Mouse (Mus musculus) mouse embryonic stem cell (cell line): ENCODE measurements at regions not wholly inside any gene's neighbourhood (a gene's known extent, or its start where the extent isn't known, plus 50 kb on each side); places are given as distances from the start of the nearest gene placed in this dataset.

Experiments
- in situ Hi-C, 2 experiments: fragments of 300-500 bp; cut with MboI; formaldehyde crosslinking; loops; 1 replicate in 1 of 2; 3 replicates in 1 of 2; pipeline ENCODE4 v1.14.3; 2019 to 2020; ENCODE audit warnings: low sequenced_read_pairs in 2 of 2, low pct_unique_long_range_greater_than_20kb in 1 of 2, mixed read lengths in 1 of 2; ENCODE audit not compliant: unreplicated experiment in 1 of 2

DNA sequence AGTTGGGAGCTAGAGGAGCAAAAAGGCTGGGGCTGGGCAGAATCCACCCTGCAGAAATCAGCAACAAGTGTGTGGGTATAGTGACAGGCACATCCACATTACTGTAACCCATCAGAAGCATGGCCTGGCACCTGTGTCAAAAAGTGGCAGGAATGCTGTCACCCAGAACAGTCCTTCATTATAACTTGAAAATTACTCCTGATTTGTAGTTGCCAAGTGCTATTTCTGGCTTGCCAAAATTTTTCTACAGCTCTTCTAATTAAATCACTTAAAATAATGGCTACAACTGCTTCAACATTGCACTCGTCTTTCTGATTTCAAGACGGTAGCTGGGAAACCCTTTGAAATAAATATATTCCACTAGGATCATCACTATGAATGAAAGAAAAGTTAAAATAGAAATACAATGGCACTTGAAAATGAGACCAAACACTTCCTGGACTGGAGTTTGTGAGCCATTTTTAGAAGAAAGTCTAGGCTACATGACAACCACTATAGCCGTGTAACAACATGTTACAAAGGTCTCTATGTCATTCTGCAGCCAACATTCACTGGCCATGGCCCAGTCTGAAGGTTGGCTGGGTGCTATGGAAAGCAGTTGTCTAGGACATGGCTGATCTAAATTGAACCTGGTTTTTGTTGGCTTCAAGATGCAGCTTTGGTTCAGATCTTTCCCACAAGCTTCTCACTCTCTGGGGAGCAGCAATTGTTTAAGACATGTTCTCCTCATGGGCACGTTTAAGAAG, 190.6 kb upstream of the Tapt1 start:
- in situ Hi-C loops = no loop called here

DNA sequence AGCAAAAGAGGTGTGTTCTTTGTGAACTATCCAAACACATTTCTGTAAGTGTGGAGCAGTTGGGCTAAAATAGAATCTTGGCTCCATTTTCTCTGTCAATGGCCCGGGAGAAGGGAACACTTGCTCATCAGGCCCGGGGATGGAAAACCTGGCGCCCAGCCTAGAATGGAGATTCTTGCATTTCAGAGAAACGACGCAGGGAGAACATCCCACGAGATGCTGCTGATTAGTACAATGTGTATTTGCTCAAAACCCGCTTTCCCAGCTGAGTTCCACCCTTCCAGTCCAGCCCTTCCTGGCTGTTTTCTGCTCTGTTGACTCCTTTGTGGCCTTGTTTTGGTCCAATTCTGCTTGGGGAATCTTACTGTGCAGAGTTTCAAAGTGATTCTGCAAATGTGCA, 188.0 kb upstream of the Tapt1 start:
- in situ Hi-C loops = no loop called here

DNA sequence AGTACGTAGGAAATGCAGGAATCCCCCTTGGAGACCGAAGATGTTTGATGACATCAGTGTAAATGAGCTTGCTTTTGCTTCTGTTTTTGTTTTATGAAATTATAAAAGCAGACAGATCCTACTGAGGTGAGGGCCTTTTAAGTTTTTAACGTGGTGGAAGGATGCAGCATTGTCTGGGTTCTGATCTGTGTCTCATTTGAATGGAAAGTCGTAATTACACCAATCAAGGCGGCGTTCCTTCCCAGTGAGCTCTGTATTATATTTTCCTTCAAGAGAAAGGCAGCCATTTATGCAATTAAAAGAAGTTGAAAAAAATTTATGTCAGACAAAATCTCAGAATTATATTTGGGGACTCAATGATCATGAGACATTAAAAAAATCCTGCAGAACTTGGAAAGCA, 176.9 kb upstream of the Tapt1 start:
- in situ Hi-C loops = no loop called here

GRCm38 (mm10) chr5:44400573-44401332, 174.3 kb upstream of the Tapt1 start:
- in situ Hi-C loops = no loop called here

DNA sequence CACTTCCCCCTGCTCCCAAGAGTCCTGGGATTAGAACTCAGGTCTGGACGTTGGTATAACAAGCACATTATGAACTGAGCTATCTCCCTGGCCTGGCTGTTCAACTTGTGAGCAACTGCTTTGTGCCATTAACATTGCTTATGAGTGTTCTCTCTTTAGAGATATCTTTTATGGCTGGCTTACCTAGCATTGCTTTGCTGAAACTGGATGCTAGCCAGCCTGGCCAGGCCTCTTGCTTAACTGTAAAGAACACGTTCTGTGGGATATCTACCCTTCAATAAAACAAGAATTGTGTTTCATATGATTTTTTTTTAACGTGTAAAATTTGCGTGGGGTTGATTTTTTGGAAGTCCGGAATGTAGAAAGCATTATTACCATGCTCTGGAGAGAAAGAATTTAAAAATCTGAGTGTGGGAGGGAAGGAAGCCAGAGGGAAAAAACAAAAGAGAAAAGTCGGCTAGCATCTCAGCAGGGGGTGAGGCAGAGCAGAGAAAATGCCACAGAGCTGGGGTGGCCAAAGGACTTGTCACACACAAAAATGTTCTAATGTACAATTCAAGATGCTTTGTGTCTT, 160.9 kb upstream of the Tapt1 start:
- in situ Hi-C loops = no loop called here

DNA sequence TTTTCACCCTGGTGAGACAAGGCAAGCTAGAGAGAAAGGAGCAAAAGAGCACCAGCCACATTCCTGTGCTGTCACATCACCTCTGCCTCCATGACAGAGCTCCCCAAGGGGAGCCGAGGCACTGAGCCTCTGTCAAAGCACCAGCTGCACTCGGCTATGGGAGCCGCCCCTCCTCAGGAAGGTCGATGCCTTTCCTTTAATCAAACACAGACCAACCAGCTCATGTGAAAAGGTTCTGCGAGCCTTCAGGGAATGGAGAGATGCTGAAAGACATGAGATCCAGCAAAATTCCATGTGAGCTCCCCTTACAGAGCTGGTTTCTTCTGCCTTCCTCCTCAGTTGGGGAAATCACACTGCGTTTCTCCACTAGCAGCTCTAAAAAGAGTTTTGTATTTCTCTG, 159.8 kb upstream of the Tapt1 start:
- in situ Hi-C loops = no loop called here

GRCm38 (mm10) chr5:44383049-44383448, 156.6 kb upstream of the Tapt1 start:
- in situ Hi-C loops = no loop called here

DNA sequence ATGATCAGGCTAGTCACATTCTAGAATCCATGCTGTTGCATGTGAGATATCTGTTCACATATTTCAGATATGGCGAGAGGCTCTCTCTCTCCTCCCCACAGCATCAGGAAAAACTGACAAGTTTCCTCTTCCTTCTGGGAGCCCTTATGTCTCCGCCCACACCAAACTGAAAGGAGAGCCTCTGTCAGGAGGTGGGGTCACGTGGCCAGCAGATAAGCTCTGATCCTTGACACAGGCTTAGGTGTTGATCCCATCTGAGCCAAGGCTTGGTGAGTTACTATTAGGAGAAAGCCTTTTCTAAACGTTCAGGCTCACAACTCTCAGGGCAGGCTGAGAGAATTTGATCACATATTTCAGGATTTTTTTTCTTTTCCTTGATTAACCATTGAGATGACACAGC, 143.6 kb upstream of the Tapt1 start:
- in situ Hi-C loops = no loop called here

DNA sequence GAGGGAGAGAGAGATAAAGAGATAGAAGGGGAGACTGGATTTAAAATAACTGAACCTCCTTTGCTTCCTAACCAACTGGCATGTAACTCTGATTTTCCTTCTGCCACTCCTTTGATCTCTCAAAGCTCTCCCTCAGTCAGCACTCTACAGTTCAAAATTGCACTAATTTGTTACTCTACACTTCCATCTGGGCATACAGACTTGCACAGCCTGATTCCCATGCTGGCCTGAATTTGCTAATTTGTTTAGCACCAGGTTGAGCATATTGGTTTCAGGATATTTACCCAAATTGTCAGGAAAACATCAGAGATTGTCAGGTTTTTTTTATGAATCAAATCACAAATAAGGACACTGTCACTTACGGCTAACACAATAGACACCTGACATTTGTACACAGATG, 125.9 kb upstream of the Tapt1 start:
- in situ Hi-C loops = no loop called here

- in situ Hi-C loops = no loop called here
Observed at GRCm38 (mm10) chr5:44341457-44342014, 115.1 kb upstream of the Tapt1 start.

DNA sequence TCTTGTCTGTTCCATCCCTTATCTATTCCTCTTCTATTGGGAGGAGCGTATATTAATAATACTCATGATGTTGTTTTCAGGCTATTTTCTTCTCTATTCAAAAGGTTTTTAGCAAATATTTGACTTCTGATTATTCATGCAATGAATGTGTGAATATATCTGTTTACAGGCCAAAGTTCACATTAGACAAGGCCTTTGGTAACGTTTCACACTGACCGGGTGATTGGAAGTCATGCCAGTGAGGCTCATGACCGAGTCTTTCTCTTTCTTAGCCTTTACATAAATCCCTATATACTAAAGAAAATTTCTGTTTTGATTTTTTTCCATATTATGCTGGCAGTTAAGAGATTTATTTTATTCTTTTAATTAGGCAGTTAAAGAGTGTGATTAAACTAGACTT, 112.2 kb upstream of the Tapt1 start:
- in situ Hi-C loops = no loop called here

GRCm38 (mm10) chr5:44335756-44336155, 109.3 kb upstream of the Tapt1 start:
- in situ Hi-C loops = no loop called here

- in situ Hi-C loops = loop anchor here in 1 of 2 experiments (25.0 kb wide), 1 partner anchor 1093 kb away; no protein-coding TSS in a partner anchor
Observed at GRCm38 (mm10) chr5:44319626-44320025, 93.2 kb upstream of the Tapt1 start.

GRCm38 (mm10) chr5:44306769-44307557, 80.5 kb upstream of the Tapt1 start:
- in situ Hi-C loops = loop anchor here in 1 of 2 experiments (25.0 kb wide), 1 partner anchor 1105 kb away; no protein-coding TSS in a partner anchor

DNA sequence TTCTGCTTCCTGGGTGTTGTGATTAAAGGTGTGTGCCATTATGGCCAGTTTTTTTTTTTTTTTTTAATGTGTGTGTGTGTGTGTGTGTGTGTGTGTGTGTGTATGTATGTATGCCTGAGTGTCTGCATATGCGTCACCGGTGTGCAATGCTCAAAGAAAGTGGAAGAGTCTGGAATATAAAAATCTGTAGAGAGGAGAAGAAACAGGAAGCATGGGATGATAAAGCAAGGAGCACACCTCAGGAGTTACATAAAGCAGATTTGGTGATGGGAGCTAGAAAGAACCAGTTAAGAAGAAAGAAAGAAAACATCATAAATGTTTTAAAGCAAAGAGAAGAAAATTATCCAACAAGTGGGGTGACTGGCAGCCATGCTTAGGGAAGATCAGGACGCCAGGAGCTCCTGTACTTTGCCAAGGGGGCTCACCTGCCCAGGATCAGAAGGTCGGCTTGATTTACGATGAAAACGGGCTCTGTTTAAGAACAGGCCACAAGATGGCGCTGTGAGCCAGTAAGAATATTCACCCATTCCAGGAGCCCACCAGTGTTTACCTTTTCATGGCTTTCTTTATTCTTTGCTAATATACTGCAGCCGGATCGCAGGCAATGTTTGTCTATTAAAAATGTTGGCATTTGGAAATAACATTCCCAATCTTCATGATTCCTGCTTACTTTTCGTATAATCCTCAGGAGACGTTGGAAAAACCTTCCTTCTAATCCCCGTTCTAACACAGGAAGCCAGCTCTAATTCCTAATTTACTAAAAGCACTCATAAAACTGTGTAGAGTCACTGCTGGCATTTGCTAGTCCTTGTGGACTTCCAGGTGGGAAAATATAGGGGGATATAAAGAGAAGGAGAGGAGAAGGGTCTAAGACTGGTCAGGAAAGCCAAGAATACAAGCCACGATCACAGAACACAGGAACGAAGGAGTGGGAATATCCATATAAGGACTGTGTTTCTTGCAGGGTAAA, 77.7 kb upstream of the Tapt1 start:
- in situ Hi-C loops = loop anchor here in 1 of 2 experiments (25.0 kb wide), 1 partner anchor 1108 kb away; no protein-coding TSS in a partner anchor

GRCm38 (mm10) chr5:44284384-44284783, 58.0 kb upstream of the Tapt1 start:
- in situ Hi-C loops = loop anchor here in 1 of 2 experiments (25.0 kb wide), 2 partner anchors 1003 to 1128 kb away; no protein-coding TSS in a partner anchor
